Mouse (Mus musculus) embryonic fibroblast, embryonic 13.5 days (primary cell): ENCODE data around the gene Ece2. TPM values are rescaled to one million over a fixed set of nuclear protein-coding genes. Genes with fewer than 3 reads are reported as not detected.

Experiments
- H3K27ac ChIP-seq: 2 replicates; pipeline ENCODE4 v1.5.1; 2012; ENCODE audit warnings: low read length, control low read depth, inconsistent platforms; ENCODE audit not compliant: insufficient read depth
- H3K4me1 ChIP-seq: 2 replicates; pipeline ENCODE4 v1.6.1; 2011; ENCODE audit warnings: low read length; ENCODE audit not compliant: control insufficient read depth, insufficient read depth
- H3K4me3 ChIP-seq: 2 replicates; pipeline ENCODE4 v1.5.1; 2011; ENCODE audit warnings: mild to moderate bottlenecking, control low read depth, low read length; ENCODE audit not compliant: insufficient read depth
- CTCF ChIP-seq: IDR thresholded peaks from 2 replicates; pipeline ENCODE4 v1.5.1; 2011; ENCODE audit warnings: mild to moderate bottlenecking, control low read depth, low read length, moderate library complexity, borderline replicate concordance; ENCODE audit not compliant: insufficient read depth
- POLR2A ChIP-seq: IDR thresholded peaks from 2 replicates; pipeline ENCODE4 v1.6.1; 2011; ENCODE audit warnings: low read depth, mild to moderate bottlenecking, control low read depth, low read length, moderate library complexity
- polyA plus RNA-seq: library from polyadenylated mRNA; stranded (reverse); fragments of >200 nt; gene quantifications from 2 replicates; pipeline ENCODE4 v1.2.4, GENCODE M21; 2011; ENCODE audit warnings: low read depth; ENCODE audit not compliant: missing spikeins, insufficient read length

The Ece2 gene
- polyA plus RNA-seq, 1 experiment = 17.2 TPM

DNA sequence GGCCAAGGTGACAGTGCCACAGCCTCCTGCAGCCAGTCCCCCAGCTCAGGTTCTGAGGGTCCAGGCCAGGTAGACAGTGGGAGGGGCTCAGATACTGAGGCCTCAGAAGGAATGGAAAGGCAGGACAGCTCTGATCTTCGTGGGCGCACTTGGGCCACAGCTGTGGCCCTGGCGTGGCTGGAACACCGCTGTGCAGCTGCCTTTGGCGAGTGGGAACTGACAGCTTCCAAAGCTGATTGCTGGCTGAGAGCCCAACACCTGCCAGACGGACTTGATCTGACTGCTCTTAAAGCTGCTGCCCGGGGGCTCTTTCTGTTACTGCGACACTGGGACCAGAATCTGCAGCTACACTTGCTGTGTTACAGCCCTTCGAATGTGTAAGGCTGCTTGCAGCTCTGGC lies 24.9 kb upstream of the Ece2 start:
- H3K4me3 ChIP-seq = no peak overlapping the region
- no peaks in the 10 kb centered on the region; the same call in 1 of the 2 replicates for H3K4me1 ChIP-seq
- TF ChIP-seq CTCF = no peak
- TF ChIP-seq POLR2A = no peak
- H3K27ac ChIP-seq = no peak overlapping the region

DNA sequence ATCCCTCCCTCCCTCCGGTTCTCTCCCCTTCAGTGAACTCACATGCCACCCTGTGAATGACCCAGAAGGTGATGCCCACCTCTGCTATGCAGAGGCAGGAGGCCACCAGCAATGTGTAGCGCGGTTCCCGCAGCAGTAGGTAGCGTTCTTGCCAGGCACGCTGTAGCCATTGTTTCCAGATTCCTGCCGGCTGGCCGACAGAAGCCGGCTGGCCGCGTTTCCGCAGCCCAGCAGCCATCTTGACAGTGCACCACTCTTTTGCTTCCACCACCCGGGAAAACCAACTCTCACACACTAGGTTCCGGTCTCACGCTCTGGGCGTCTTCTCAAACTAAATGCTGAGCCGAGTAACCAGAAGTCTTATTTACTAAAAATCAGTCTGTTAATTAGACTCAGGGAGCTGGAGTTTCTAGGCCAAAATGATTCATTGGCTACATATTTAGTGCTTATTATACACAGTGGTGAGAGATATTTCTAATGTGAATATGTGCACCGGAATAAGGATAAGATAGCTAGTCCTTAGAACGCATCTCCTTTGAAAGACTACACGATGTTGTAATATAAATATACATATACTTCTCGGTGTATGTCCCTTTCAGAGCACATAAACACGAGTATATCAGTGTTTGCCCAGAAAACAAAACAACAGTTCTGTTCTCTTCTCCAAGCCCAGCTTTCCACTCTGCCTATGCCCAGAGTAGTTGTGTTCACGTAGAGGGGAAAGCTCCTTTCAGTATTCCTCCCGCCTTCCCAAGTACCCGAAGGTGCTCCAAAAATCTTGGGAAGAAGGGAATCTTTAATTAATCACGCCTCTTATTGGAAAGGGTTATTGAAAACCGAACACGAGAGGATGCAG lies 18.9 kb upstream of the Ece2 start:
- no peak for TF ChIP-seq CTCF
- TF ChIP-seq POLR2A = peak; percentile 99
- Histone ChIP-seq H3K27ac (peak overlapping the region; percentile 74), H3K4me1 (peaks cover 2% of the 10 kb centered on the region; the same call in 1 of the 2 replicates), H3K4me3 (peak overlapping the region; percentile 98)

DNA sequence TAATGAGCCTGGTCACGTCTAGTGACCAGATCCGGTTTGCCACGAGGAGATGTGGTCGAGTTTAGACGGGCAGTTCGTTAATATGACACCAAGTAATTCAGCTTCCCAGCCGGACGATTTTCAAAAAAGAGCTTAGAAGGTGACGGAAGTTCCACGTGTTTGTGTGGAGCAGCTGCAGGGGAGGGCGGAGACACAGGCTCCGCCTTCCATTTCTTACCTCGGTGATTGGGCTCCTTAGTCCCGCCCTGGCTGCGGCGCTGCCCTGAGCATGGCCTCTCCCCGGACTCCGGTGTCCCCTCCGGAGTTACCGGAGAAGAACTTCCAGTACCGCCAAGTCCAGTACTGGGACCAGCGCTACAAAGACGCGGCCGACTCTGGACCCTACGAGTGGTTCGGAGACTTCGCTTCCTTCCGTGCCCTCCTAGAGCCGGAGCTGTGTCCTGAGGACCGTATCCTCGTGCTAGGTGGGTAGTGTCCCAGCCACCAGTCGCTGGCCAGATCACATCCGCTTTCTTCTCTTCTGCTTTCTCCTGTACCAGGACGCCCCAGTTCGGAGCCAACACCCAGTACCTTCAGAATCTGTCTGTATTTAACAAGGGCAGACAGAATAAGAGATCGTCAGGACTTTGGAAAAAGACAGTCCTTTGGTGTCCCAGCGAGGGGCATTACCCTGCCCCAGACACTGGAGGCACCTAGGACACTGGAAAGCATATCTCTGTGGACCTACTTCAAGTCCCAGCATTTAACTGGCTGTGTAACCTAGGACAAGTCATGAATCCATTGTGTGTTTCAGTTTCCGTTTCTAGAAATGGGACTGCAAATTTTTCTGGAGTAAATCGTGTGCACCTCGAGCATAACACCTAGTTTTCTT lies 18.0 kb upstream of the Ece2 start, which contains the start of the genes Eef1akmt4, Gm49333 and Alg3:
Eef1akmt4 (plus strand) TSS at position 237 of the 871 bp plus-strand sequence.
Gm49333 (plus strand) TSS at position 254 of the 871 bp plus-strand sequence.
Alg3 (minus strand) TSS at position 379 of the 871 bp plus-strand sequence.
- Histone ChIP-seq H3K4me3 (peak within 1 kb of the TSS; percentile 98), H3K4me1 (peaks cover 2% of the 10 kb centered on the region; the same call in 1 of the 2 replicates), H3K27ac (peak within 1 kb of the TSS; percentile 74)
- TF ChIP-seq POLR2A (peak; percentile 77), CTCF (no peak)

DNA sequence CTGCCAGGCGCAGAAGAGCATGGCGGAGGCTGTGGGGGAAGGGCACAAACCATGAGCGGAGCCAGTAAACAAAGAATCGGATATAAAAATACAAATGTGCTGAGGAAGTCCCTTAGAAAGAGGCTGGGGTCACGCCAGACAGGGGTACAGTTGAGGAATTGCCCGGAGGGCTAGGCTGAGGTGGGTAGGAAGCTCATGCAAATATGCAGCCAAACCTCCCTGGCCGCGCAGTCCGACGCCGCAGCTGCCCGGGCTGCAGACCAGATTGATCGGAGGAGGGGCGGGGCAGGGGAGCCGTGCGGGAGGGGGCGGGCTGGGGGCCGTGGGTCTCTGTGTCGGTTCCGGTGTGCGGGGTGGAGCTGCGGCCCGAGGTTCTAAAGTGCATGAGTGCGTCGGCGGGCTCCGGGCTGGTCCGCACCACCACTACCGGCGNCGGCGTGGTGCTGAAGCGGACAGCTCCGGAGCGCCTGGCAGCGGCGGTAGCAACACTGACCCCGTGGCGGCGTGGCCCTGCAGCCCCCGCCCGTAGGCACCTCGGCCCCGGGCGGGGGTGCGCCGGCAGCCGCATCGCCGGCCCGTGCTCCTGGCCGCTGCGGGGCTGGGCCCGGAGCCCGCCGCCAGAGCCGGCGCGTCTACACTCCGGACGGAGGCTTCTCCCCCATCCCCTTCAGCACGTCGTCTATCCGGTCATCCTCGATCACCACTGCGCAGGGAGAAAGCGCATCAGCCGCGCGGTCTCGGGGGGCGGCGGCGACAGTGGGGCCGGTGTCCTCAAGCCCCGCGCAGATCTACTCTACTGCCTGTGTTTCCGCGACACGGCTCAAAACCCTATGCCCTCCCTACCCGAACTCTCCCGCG lies 9.9 kb upstream of the Ece2 start:
- Histone ChIP-seq H3K4me3 (peak overlapping the region; percentile 40), H3K27ac (no peak overlapping the region), H3K4me1 (0 out of 2 replicates have a peak, but pooled peaks cover 9% of the 10 kb centered on the region)
- no peak for TF ChIP-seq CTCF
- no peak for TF ChIP-seq POLR2A

DNA sequence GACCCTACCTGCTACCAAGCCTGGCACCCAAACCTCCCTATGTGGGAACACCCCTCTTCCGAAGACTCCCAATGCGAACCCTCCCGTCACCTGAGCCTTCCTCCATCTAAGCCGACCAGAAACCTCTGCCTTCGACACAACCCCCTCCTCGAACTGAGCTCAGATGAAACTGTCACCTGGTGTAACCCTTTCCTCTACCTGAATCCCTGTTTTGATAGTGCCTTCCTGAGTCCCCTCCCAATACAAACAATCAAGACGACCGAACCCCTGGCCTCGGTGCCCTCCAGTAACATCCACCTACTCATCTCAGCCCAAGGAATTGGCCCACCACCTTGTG lies 9.3 kb upstream of the Ece2 start:
- Histone ChIP-seq H3K4me1 (0 out of 2 replicates have a peak, but pooled peaks cover 9% of the 10 kb centered on the region), H3K27ac (no peak overlapping the region), H3K4me3 (peak overlapping the region; percentile 40)
- no peak for TF ChIP-seq POLR2A

DNA sequence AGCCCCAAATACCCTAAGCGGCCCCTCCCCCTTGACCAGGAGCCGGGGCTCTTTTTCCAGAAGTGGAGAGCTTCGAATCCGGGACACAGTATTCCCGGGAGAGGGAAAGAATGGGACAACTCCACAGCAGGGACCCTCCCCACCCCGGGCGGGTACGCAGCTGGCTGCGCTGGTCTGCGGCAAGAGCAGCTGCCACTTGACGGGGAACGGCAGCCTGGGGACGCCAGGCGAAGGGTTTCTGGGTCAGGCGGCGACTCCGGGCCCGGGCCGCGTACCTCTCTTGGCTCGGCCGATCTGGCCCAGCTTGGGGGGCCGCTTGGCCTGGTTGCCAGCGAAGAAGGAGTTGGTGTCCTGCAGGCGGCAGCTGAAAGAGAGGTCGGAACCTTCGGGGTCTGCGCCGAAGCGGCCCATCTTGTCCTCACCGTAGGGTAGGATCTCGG lies 8.9 kb upstream of the Ece2 start:
- Histone ChIP-seq H3K4me1 (0 out of 2 replicates have a peak, but pooled peaks cover 9% of the 10 kb centered on the region), H3K27ac (0 out of 2 replicates have a peak overlapping the region, but pooled peaks have one; percentile 19), H3K4me3 (peak overlapping the region; percentile 40)
- TF ChIP-seq POLR2A = no peak
- TF ChIP-seq CTCF = no peak

DNA sequence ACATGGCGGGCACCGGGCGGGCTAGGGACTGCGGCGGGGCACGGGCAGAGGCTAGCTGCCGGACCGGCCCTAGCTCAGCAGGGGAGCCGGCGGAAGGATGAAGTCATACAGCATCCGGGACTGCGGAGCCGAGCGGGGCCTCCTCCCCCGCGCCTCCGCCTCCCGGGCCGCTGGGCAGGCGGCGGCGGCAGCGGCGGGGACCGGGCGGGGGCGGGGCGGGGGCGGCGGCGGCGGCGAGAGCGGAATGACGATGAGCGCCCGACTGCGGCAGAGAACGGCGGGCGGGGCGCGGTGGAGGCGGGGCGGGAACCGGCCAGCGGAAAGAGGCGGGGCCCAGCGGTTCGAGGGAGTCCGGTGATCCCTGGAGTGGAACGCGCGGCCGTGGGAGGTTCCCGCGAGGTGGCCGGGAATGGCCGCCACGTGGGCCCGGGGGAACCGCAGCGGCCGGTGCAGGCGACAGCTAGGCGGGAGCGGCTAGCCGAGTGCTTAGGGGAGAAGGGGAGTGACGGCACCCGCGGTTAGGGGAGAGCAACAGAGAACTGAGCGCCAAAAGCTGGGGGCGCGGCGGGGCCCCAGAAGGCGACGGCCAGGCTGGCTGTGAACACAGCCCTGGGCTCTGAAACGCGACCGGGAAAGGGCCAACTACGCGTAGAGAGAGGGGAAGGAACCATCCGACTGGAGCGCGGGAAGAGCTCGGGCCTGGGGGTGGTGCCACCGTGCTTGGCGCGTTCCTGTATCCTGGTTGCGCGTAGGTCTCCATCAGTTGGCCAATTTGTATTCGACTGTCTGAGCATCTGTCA lies 8.2 kb upstream of the Ece2 start, which contains the start of gene Camk2n2:
Camk2n2 (minus strand) TSS at position 97 of the 800 bp plus-strand sequence.
- H3K4me1 ChIP-seq = 0 out of 2 replicates have a peak, but pooled peaks cover 9% of the 10 kb centered on the region
- H3K4me3 ChIP-seq = peak within 1 kb of the TSS; percentile 60
- H3K27ac ChIP-seq = peak within 1 kb of the TSS; percentile 63
- TF ChIP-seq POLR2A (peak; percentile 41), CTCF (no peak)

DNA sequence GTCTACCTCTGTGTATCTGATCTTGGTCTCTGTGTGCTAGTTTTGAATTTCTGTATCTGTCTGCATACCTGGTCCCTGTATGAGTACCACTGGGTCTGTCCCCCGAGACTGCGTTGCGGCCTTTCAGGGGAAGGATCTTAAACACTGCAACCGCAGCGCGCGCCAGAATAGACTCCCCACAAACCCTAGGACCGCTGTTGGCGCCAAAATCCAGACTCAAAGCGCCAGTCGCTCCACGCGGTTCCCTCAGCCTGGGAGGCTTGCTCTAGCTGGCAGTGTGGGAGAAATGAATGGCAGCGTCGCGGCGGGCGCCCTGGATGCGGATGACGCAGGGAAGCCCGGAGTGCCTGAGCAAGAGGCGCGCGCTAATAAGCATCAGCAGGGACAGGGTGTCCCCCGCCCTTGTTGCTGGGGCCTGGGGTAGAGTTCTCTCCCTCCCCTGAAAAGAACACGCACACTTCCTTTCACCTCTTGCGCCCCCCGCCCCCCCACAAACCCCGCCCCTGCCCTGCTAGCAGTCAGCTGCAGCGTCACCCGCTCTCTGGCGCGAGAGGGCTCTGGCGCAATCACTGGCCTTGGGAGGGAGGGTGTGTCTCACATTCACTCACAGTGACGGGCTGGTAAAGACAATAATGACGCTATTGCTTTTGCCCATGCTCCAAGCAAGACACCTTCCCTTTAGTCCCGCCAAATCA lies 7.5 kb upstream of the Ece2 start:
- no peak; the same call in 1 of the 2 replicates for TF ChIP-seq POLR2A
- no peak for TF ChIP-seq CTCF

More for the DNA sequence above, 7.5 kb upstream of the Ece2 start:
- H3K4me3 ChIP-seq = peak overlapping the region; percentile 60
- H3K4me1 ChIP-seq = 0 out of 2 replicates have a peak, but pooled peaks cover 9% of the 10 kb centered on the region
- H3K27ac ChIP-seq = peak overlapping the region; percentile 63
